Mouse (Mus musculus): ENCODE measurements around the gene Qrsl1. TPM values are rescaled to one million over a fixed set of nuclear protein-coding genes. Genes with fewer than 3 reads are reported as not detected.

Gene Qrsl1
- polyA plus RNA-seq, 1 experiment from 2014 or later, result 24.6 TPM

DNA sequence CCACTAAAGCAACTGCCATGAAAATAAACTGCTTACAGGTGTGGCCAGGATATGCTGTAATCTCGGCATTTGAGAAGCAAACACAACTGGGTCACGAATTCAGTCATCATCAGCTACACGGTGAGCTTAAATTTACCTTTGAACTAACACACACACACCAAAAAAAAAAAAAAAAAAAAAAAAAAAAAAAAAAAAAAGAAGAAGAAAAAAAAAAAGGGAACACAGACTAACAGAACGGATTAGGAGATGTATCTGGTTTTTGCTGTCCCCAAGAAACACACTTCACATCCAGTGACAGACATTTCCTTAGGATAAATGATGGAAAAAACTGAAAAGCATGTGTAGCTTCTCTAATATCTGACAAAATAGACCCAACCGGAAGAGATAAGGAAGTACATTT, 49.6 kb downstream of the Qrsl1 start:
- peaks cover 3% of the 10 kb centered on the region; the same call in 1 of the 2 replicates for H3K9me3 ChIP-seq (replicated peaks; ENCODE audit: control insufficient read depth, low read length, poor library complexity, severe bottlenecking)
- WGBS, result 88% methylated on average over 5 of the region's 5 CpGs
- ATAC-seq, result no peak

DNA sequence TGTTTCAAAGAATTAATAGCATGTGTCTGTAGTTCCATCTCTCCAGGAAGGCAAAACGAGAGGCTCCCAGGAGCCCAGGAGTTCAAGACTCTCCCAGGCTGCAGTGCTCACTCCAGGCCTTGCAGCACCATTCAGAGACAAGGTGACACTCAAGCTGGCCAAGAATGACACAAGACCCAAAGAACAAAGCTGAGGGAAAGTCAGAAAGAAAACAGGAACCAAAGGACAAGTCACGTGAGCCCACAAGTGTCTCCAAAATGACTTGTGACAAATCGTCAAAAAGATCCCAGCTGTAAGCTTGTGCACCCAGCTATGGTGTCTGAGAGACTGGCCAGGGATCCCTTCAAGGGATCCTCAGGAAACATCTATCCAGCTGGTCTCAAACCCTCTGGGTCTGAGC, 52.1 kb downstream of the Qrsl1 start:
- no peaks in the 10 kb centered on the region for H3K4me1 ChIP-seq (ENCODE audit: control insufficient read depth, insufficient read depth, low read length)
- H3K36me3 ChIP-seq (ENCODE audit: control insufficient read depth, insufficient read depth, low read length), result no peaks in the 10 kb centered on the region
- H3K4me3 ChIP-seq (ENCODE audit: low read depth, low read length), result no peak overlapping the region
- H3K4me2 ChIP-seq (ENCODE audit: low read length), result no peak overlapping the region
- no peak overlapping the region for H3K9ac ChIP-seq (ENCODE audit: low read depth, low read length)
- no peak for ATAC-seq
- no peaks in the 10 kb centered on the region for H3K27me3 ChIP-seq (ENCODE audit: control insufficient read depth, insufficient read depth, low read depth, low read length)
- H3K27ac ChIP-seq (ENCODE audit: low read length), result no peak overlapping the region
- WGBS, result 89% methylated on average over 3 of the region's 3 CpGs
- H3K9me3 ChIP-seq (replicated peaks; ENCODE audit: control insufficient read depth, low read length, poor library complexity, severe bottlenecking), result 0 out of 2 replicates have a peak, but pooled peaks cover 3% of the 10 kb centered on the region

More for the DNA sequence above, 49.6 kb downstream of the Qrsl1 start:
- Histone ChIP-seq H3K27me3 (ENCODE audit: control insufficient read depth, insufficient read depth, low read depth, low read length) (no peaks in the 10 kb centered on the region), H3K9ac (ENCODE audit: low read depth, low read length) (no peak overlapping the region), H3K4me3 (ENCODE audit: low read depth, low read length) (no peak overlapping the region), H3K4me2 (ENCODE audit: low read length) (no peak overlapping the region), H3K27ac (ENCODE audit: low read length) (no peak overlapping the region), H3K4me1 (ENCODE audit: control insufficient read depth, insufficient read depth, low read length) (no peaks in the 10 kb centered on the region), H3K36me3 (ENCODE audit: control insufficient read depth, insufficient read depth, low read length) (no peaks in the 10 kb centered on the region)

DNA sequence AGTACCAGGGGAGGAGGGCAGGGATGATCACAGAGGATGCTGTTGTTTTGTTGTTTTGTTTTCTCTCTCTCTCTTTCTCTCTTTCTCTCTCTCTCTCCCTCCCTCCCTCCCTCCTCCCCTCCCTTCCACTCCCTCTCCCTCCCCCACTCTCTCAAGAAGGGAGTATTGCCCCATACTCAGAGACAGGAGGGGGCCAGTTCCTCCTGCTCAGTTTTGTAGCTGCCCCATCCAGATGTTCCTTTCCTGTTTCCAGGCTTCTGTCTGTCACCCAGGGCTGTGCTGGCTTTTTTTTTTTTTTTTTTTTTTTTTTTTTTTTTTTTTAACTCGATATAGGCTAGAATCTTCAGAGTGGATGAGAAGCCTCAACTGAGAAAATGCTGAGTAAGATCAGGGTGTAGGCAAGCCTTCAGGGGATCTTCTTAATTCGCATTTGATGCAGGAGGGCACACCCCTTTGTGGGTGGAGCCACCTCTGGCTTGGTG, 55.4 kb downstream of the Qrsl1 start:
- no peaks in the 10 kb centered on the region for H3K4me1 ChIP-seq (ENCODE audit: control insufficient read depth, insufficient read depth, low read length)
- H3K4me3 ChIP-seq (ENCODE audit: low read depth, low read length), result no peak overlapping the region
- no peak overlapping the region for H3K4me2 ChIP-seq (ENCODE audit: low read length)
- ATAC-seq, result no peak
- H3K27me3 ChIP-seq (ENCODE audit: control insufficient read depth, insufficient read depth, low read depth, low read length), result no peaks in the 10 kb centered on the region
- H3K27ac ChIP-seq (ENCODE audit: low read length), result no peak overlapping the region
- no peak overlapping the region for H3K9ac ChIP-seq (ENCODE audit: low read depth, low read length)
- no peaks in the 10 kb centered on the region for H3K9me3 ChIP-seq (replicated peaks; ENCODE audit: control insufficient read depth, low read length, poor library complexity, severe bottlenecking)
- WGBS, result 44% methylated on average over 2 of the region's 2 CpGs
- no peaks in the 10 kb centered on the region for H3K36me3 ChIP-seq (ENCODE audit: control insufficient read depth, insufficient read depth, low read length)

DNA sequence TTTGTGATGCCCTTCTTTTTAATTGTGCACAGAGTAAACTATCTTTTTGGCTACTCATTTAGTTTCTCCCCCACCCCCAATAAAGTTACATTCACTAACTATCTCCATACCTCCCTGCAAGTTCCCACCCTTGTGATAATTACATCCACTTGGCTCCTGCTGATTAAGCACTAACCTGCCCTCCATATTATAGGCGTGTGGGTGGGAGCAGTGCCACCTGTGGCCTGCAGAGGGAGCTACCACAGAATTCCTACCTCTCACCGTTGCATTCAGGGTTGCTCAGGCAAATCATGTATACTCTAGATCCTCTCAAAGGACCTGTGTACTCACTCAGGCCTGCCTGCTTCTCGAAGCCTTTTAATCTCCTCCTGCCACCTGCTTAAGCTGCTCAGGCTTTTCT, 56.1 kb downstream of the Qrsl1 start:
- Histone ChIP-seq H3K4me3 (ENCODE audit: low read depth, low read length) (no peak overlapping the region), H3K9ac (ENCODE audit: low read depth, low read length) (no peak overlapping the region), H3K27ac (ENCODE audit: low read length) (no peak overlapping the region), H3K36me3 (ENCODE audit: control insufficient read depth, insufficient read depth, low read length) (no peaks in the 10 kb centered on the region), H3K9me3 (replicated peaks; ENCODE audit: control insufficient read depth, low read length, poor library complexity, severe bottlenecking) (no peaks in the 10 kb centered on the region), H3K4me1 (ENCODE audit: control insufficient read depth, insufficient read depth, low read length) (no peaks in the 10 kb centered on the region), H3K27me3 (ENCODE audit: control insufficient read depth, insufficient read depth, low read depth, low read length) (no peaks in the 10 kb centered on the region), H3K4me2 (ENCODE audit: low read length) (no peak overlapping the region)
- ATAC-seq, result no peak
- WGBS, result 52% methylated on average over 3 of the region's 3 CpGs

DNA sequence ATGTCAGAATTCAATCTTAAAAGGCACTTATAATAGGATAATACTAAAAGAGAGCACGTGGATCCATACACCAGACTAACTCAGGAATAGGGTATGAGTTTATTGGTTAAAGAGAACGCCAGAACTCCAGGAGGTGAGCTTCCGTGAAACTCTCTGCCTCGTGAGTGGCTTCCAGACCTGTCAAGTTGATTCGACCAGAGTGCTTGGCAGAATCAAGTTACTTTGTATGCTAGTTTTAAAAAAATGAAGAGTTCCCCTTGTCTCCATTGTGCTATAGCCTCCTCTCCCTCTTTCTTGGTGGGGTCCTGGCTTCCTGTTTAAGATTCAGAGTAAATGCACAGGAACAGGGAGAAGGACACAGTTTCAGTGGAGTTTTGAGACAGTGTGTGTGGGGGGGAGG, 60.1 kb downstream of the Qrsl1 start:
- Histone ChIP-seq H3K9me3 (replicated peaks; ENCODE audit: control insufficient read depth, low read length, poor library complexity, severe bottlenecking) (no peaks in the 10 kb centered on the region), H3K36me3 (ENCODE audit: control insufficient read depth, insufficient read depth, low read length) (no peaks in the 10 kb centered on the region), H3K27me3 (ENCODE audit: control insufficient read depth, insufficient read depth, low read depth, low read length) (no peaks in the 10 kb centered on the region), H3K4me3 (ENCODE audit: low read depth, low read length) (no peak overlapping the region), H3K4me1 (ENCODE audit: control insufficient read depth, insufficient read depth, low read length) (no peaks in the 10 kb centered on the region), H3K9ac (ENCODE audit: low read depth, low read length) (no peak overlapping the region), H3K27ac (ENCODE audit: low read length) (no peak overlapping the region), H3K4me2 (ENCODE audit: low read length) (no peak overlapping the region)
- 83% methylated on average over 5 of the region's 5 CpGs for WGBS
- no peak for ATAC-seq

DNA sequence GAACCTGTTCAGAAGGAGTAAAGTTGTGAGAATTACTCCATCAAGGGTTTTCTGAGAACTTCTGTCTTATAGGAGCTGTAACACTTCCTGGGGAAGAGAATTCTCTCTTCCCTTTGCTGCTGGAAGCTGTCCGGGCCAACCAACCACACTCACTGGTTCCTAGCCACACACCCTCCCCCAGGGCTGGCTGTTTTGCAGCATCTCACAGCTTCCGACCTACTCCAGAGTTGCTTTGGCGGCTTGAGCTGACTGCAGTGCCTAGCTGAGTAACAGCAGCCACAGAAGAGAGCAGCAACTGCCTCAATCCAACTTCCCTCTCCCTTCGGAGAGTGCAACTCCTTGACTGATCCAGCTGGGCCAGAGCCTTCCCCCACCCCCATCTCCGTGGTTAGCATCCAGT, 68.7 kb downstream of the Qrsl1 start:
- H3K27ac ChIP-seq (ENCODE audit: low read length), result no peak overlapping the region
- no peak overlapping the region for H3K9ac ChIP-seq (ENCODE audit: low read depth, low read length)
- H3K9me3 ChIP-seq (replicated peaks; ENCODE audit: control insufficient read depth, low read length, poor library complexity, severe bottlenecking), result no peaks in the 10 kb centered on the region
- 31% methylated on average over 5 of the region's 5 CpGs for WGBS
- H3K27me3 ChIP-seq (ENCODE audit: control insufficient read depth, insufficient read depth, low read depth, low read length), result no peaks in the 10 kb centered on the region
- no peak for ATAC-seq
- no peak overlapping the region for H3K4me3 ChIP-seq (ENCODE audit: low read depth, low read length)
- no peak overlapping the region for H3K4me2 ChIP-seq (ENCODE audit: low read length)
- H3K36me3 ChIP-seq (ENCODE audit: control insufficient read depth, insufficient read depth, low read length), result no peaks in the 10 kb centered on the region
- no peaks in the 10 kb centered on the region for H3K4me1 ChIP-seq (ENCODE audit: control insufficient read depth, insufficient read depth, low read length)

DNA sequence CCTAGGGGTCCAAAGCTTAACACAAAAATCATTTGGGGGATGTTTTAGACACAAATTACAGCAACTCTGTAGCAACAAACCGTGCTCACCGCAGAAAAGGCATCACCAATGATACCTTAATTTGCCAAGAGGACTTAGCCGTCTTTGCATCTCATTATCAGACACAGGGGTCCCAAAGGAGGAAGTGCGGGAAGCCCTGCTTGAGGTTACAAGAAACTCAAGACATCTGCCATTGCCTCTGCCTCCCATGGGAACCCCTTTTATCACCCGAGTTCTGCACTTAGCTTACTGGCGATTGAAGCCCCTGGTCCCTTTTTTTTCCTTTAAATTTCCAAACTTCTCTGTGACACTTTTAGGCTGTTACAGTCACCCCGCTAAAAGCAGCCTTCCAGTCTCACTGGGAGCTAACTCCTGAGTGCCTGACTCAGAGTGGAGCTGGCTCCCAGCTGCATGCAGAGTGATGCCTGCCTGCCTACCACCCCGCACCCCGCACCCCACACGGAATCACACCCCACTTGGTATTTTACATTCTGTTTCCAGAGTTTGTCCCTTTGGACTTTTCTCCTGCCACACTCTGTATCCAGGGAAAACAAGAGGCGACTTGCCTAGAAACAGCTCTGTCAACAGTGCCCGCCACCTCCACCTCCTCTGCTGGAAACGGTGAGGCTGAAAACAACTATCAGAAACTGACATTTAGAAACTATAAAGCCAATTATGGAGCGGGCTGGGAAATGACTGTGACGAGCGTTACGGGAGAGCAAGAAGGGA, 71.1 kb downstream of the Qrsl1 start:
- no peaks in the 10 kb centered on the region for H3K36me3 ChIP-seq (ENCODE audit: control insufficient read depth, insufficient read depth, low read length)
- H3K27me3 ChIP-seq (ENCODE audit: control insufficient read depth, insufficient read depth, low read depth, low read length), result no peaks in the 10 kb centered on the region
- no peak overlapping the region for H3K9ac ChIP-seq (ENCODE audit: low read depth, low read length)
- H3K4me1 ChIP-seq (ENCODE audit: control insufficient read depth, insufficient read depth, low read length), result no peaks in the 10 kb centered on the region
- WGBS, result 36% methylated on average over 17 of the region's 17 CpGs
- no peak overlapping the region for H3K27ac ChIP-seq (ENCODE audit: low read length)
- H3K9me3 ChIP-seq (replicated peaks; ENCODE audit: control insufficient read depth, low read length, poor library complexity, severe bottlenecking), result no peaks in the 10 kb centered on the region
- H3K4me3 ChIP-seq (ENCODE audit: low read depth, low read length), result no peak overlapping the region
- ATAC-seq, result no peak
- no peak overlapping the region for H3K4me2 ChIP-seq (ENCODE audit: low read length)

DNA sequence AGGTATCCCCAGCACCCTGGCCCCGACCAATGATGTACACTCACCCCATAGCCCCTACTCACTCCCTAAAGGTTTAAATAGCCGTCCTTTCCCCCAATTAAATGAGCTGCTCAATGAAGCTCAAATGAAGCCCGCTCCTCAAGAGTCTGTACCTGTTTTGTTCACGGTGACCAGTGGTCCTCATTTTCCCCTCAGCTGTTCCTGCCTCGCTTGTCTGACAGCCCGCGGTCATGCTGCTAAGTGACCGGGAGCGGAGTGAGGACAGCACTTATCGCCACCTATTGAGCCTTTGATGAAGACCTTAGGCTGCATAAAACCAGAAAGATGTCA, 72.9 kb downstream of the Qrsl1 start:
- Histone ChIP-seq H3K27me3 (ENCODE audit: control insufficient read depth, insufficient read depth, low read depth, low read length) (no peaks in the 10 kb centered on the region), H3K27ac (ENCODE audit: low read length) (no peak overlapping the region), H3K9me3 (replicated peaks; ENCODE audit: control insufficient read depth, low read length, poor library complexity, severe bottlenecking) (no peaks in the 10 kb centered on the region), H3K36me3 (ENCODE audit: control insufficient read depth, insufficient read depth, low read length) (no peaks in the 10 kb centered on the region), H3K4me2 (ENCODE audit: low read length) (no peak overlapping the region), H3K9ac (ENCODE audit: low read depth, low read length) (no peak overlapping the region), H3K4me3 (ENCODE audit: low read depth, low read length) (no peak overlapping the region), H3K4me1 (ENCODE audit: control insufficient read depth, insufficient read depth, low read length) (no peaks in the 10 kb centered on the region)
- no peak for ATAC-seq
- WGBS, result 92% methylated on average over 10 of the region's 10 CpGs

DNA sequence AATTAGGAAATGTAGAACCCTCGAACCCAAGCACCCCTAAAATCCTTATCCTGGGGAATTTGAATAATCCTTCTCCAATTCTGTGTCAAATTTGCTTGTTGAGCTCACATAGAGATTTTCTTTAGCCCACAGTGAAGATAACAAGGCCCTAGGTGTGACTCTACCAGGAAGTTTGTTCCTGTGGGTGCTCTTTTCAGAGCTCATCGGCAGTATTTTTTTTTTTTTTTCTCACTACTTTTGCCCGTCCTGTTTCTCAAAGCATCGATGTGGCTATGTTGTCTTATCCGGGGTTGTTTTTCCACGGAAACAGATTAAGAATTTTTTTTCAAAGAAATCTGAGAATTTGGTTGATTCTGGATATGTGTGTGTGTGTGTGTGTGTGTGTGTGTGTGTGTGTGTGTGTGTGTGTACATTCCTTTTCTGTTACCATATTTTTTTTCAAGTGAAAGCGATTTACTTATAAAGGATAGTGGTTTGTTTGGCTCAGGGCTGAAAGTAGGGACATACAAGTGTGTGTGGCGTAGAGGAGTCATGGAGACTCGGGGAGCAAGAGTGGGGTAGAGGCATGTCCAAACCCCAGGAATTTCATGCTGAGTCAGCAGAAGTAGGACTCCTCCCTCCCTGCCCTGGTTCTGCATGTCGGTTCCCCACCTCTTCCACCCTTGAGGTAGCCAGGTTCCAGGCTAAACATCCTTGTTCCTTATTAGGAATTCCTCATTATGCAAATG, 73.4 kb downstream of the Qrsl1 start:
- no peak overlapping the region for H3K27ac ChIP-seq (ENCODE audit: low read length)
- H3K4me1 ChIP-seq (ENCODE audit: control insufficient read depth, insufficient read depth, low read length), result no peaks in the 10 kb centered on the region
- WGBS, result 93% methylated on average over 10 of the region's 10 CpGs
- H3K4me2 ChIP-seq (ENCODE audit: low read length), result no peak overlapping the region
- H3K27me3 ChIP-seq (ENCODE audit: control insufficient read depth, insufficient read depth, low read depth, low read length), result no peaks in the 10 kb centered on the region
- no peaks in the 10 kb centered on the region for H3K36me3 ChIP-seq (ENCODE audit: control insufficient read depth, insufficient read depth, low read length)
- H3K9ac ChIP-seq (ENCODE audit: low read depth, low read length), result no peak overlapping the region
- ATAC-seq, result no peak
- no peak overlapping the region for H3K4me3 ChIP-seq (ENCODE audit: low read depth, low read length)
- no peaks in the 10 kb centered on the region for H3K9me3 ChIP-seq (replicated peaks; ENCODE audit: control insufficient read depth, low read length, poor library complexity, severe bottlenecking)

Measured in midbrain, embryonic 16.5 days (tissue).